Mouse (Mus musculus): ENCODE data around the gene Fancb. TPM values are rescaled to one million over a fixed set of nuclear protein-coding genes. Genes with fewer than 3 reads are reported as not detected.

Gene Fancb
- total RNA-seq (2012; rRNA removed) (12.5 and 12.6 TPM in 2 replicates), polyA plus RNA-seq (2012; ENCODE audit: insufficient read depth in 1 of 2, insufficient read length in 2 of 2, low read depth in 1 of 2, low replicate concordance in 2 of 2, missing spikeins in 1 of 2) (1 to 10 TPM in 1 of 2 experiments, not detected in 1; 9.2 TPM)

GRCm38 (mm10) chrX:164980193-164980775 is at the start of gene Fancb, which contains the start of gene Mospd2:
Gene Fancb (plus strand): TSS chrX:164980592.
Gene Mospd2 (minus strand): TSS chrX:164980375.
- H3K9ac ChIP-seq (ENCODE audit: control insufficient read depth, low read depth, low read length, poor library complexity, severe bottlenecking): peak within 1 kb of the TSS; percentile 83
- H3K4me3 ChIP-seq (ENCODE audit: control insufficient read depth in 1 of 2, insufficient read depth in 1 of 2, low read depth in 2 of 2, low read length in 2 of 2): peak within 1 kb of the TSS; percentile 76 to 94
- H3K4me1 ChIP-seq (ENCODE audit: control insufficient read depth in 1 of 2, insufficient read depth in 2 of 2, low read length in 2 of 2): peaks cover 0 to 7% of the 10 kb centered on the region in 2 experiments; a peak in 3 of 4 replicates
- peak within 1 kb of the TSS; percentile 81 for H3K27ac ChIP-seq (ENCODE audit: control insufficient read depth, low read depth, low read length)
- peaks cover 0 to 19% of the 10 kb centered on the region in 2 experiments; a peak in 3 of 4 replicates for H3K36me3 ChIP-seq (ENCODE audit: control insufficient read depth in 1 of 2, insufficient read depth in 2 of 2, low read length in 2 of 2)
- H3K79me2 ChIP-seq (ENCODE audit: control insufficient read depth, insufficient read depth, low read length, poor library complexity): peaks cover 12% of the 10 kb centered on the region
- peak; percentile 79 for TF ChIP-seq ELF1 (IDR thresholded peaks at IDR 0.05; ENCODE audit: low read depth, low read length)
- TF ChIP-seq ZC3H11A (IDR thresholded peaks at IDR 0.05; ENCODE audit: low read depth, low read length): no peak
- peak; percentile 50 for TF ChIP-seq ETS1 (IDR thresholded peaks at IDR 0.05; ENCODE audit: low read depth, low read length)
- TF ChIP-seq USF2 (IDR thresholded peaks at IDR 0.05; ENCODE audit: borderline replicate concordance in 1 of 2, insufficient read depth in 1 of 2, low read depth in 1 of 2, low read length in 2 of 2): no peak
- TF ChIP-seq POLR2A (IDR thresholded peaks at IDR 0.05; ENCODE audit: control insufficient read depth in 1 of 2, insufficient read depth in 1 of 2, low read depth in 1 of 2, low read length in 2 of 2, poor library complexity in 1 of 2): peak; percentile 48 to 83; a peak in 3 of 4 replicates
- peak; percentile 71 for TF ChIP-seq HCFC1 (IDR thresholded peaks at IDR 0.05; ENCODE audit: low read depth, low read length)
- no peak for TF ChIP-seq MYB (IDR thresholded peaks at IDR 0.05; ENCODE audit: low read depth, low read length)
- 0 out of 2 replicates have a peak, but pooled peaks have one; percentile 67 for TF ChIP-seq MYC (IDR thresholded peaks at IDR 0.05; ENCODE audit: low read depth, low read length)
- no peak; the same call in 1 of the 2 replicates for TF ChIP-seq CHD2 (IDR thresholded peaks at IDR 0.05; ENCODE audit: low read length)
- TF ChIP-seq RCOR1 (IDR thresholded peaks at IDR 0.05; ENCODE audit: low read depth, low read length): no peak
- TF ChIP-seq ZNF384 (IDR thresholded peaks at IDR 0.05; ENCODE audit: low read depth, low read length): no peak
- TF ChIP-seq SMC3 (IDR thresholded peaks at IDR 0.05; ENCODE audit: low read depth, low read length): no peak
- TF ChIP-seq ZMIZ1 (IDR thresholded peaks at IDR 0.05; ENCODE audit: low read depth, low read length): no peak
- no peak for TF ChIP-seq TCF12 (IDR thresholded peaks at IDR 0.05; ENCODE audit: low read depth, low read length)
- peak; percentile 75; the same call in 1 of the 2 replicates for TF ChIP-seq SIN3A (IDR thresholded peaks at IDR 0.05; ENCODE audit: low read length)
- TF ChIP-seq E2F4 (IDR thresholded peaks at IDR 0.05; ENCODE audit: borderline replicate concordance, low read depth, low read length): 0 out of 2 replicates have a peak, but pooled peaks have one; percentile 59
- no peak for TF ChIP-seq RAD21 (IDR thresholded peaks at IDR 0.05; ENCODE audit: low read depth, low read length)
- no peak for TF ChIP-seq UBTF (IDR thresholded peaks at IDR 0.05; ENCODE audit: borderline replicate concordance, insufficient read depth, low read depth, low read length)
- 0 out of 2 replicates have a peak, but pooled peaks have one; percentile 33 for TF ChIP-seq TBP (IDR thresholded peaks at IDR 0.05; ENCODE audit: low read depth, low read length)
- TF ChIP-seq BHLHE40 (IDR thresholded peaks at IDR 0.05; ENCODE audit: borderline replicate concordance, low read depth, low read length): peak; percentile 90
- no peak for TF ChIP-seq GABPA (IDR thresholded peaks at IDR 0.05; ENCODE audit: low read depth, low read length)
- no peak for TF ChIP-seq CHD1 (IDR thresholded peaks at IDR 0.05; ENCODE audit: low read depth, low read length)
- peak; percentile 30; the same call in 1 of the 2 replicates for TF ChIP-seq POLR2AphosphoS2 (IDR thresholded peaks at IDR 0.05; ENCODE audit: low read length)
- no peak for TF ChIP-seq JUND (IDR thresholded peaks at IDR 0.05; ENCODE audit: low read depth, low read length)
- TF ChIP-seq MAX (IDR thresholded peaks at IDR 0.05; ENCODE audit: low read length): peak; percentile 88
- TF ChIP-seq NRF1 (IDR thresholded peaks at IDR 0.05; ENCODE audit: insufficient read depth, low read depth, low read length, poor library complexity, severe bottlenecking): 0 out of 2 replicates have a peak, but pooled peaks have one; percentile 28
- no peak for TF ChIP-seq TAL1 (IDR thresholded peaks at IDR 0.05; ENCODE audit: low read length)
- peak; percentile 87 for TF ChIP-seq USF1 (IDR thresholded peaks at IDR 0.05; ENCODE audit: low read depth, low read length)
- peak; percentile 71; the same call in 1 of the 2 replicates for TF ChIP-seq MAZ (IDR thresholded peaks at IDR 0.05; ENCODE audit: low read depth, low read length)
- peak; percentile 90 for TF ChIP-seq MXI1 (IDR thresholded peaks at IDR 0.05; ENCODE audit: low read depth, low read length)
- no peak for TF ChIP-seq CTCF (IDR thresholded peaks at IDR 0.05 in 2 of 3, conservative IDR thresholded peaks at IDR 0.05 in 1 of 3; ENCODE audit: control insufficient read depth in 1 of 3, insufficient read depth in 1 of 3, low read depth in 2 of 3, low read length in 3 of 3, poor library complexity in 1 of 3, severe bottlenecking in 1 of 3)
- TF ChIP-seq NELFE (IDR thresholded peaks at IDR 0.05; ENCODE audit: low read depth, low read length): peak; percentile 43
- no peak; the same call in 1 of the 2 replicates for TF ChIP-seq KAT2A (conservative IDR thresholded peaks at IDR 0.05; ENCODE audit: low read depth, low read length)
- H3K27me3 ChIP-seq (ENCODE audit: control insufficient read depth in 1 of 2, insufficient read depth in 2 of 2, low read length in 2 of 2): no peaks in the 10 kb centered on the region
- H3K9me3 ChIP-seq (replicated peaks; ENCODE audit: insufficient read depth, low read length): no peaks in the 10 kb centered on the region
- peak; percentile 98 for DNase-seq (ENCODE audit: low read depth, low spot score)

Data from MEL (cell line).